Mouse (Mus musculus) megakaryocyte, embryonic 14.5 days (primary cell): ENCODE measurements at regions not wholly inside any gene's neighbourhood (a gene's known extent, or its start where the extent isn't known, plus 50 kb on each side); places are given as distances from the start of the nearest gene placed in this dataset.

ENCODE experiments used
- H3K27me3 ChIP-seq: replicated peaks from 2 replicates; pipeline ENCODE3; 2012; ENCODE audit warnings: inconsistent platforms
- H3K36me3 ChIP-seq: replicated peaks from 2 replicates; pipeline ENCODE3; 2012; ENCODE audit warnings: low read length, inconsistent platforms, mixed read lengths
- H3K4me1 ChIP-seq: 2 replicates; pipeline ENCODE4 v1.6.1; 2012; ENCODE audit warnings: inconsistent platforms
- H3K4me3 ChIP-seq: replicated peaks from 2 replicates; pipeline ENCODE3; 2012; ENCODE audit warnings: moderate library complexity, mild to moderate bottlenecking, inconsistent platforms
- H3K9me3 ChIP-seq: 2 replicates; pipeline ENCODE4 v1.6.1; 2012; ENCODE audit warnings: inconsistent platforms
- FLI1 ChIP-seq: IDR thresholded peaks from 2 replicates; pipeline ENCODE4 v1.6.1; 2012; ENCODE audit warnings: low read length, inconsistent platforms, mixed read lengths
- GATA1 ChIP-seq: IDR thresholded peaks from 3 replicates; pipeline ENCODE4 v1.6.1; 2012; ENCODE audit warnings: mixed read lengths, low read length, inconsistent platforms, borderline replicate concordance

DNA sequence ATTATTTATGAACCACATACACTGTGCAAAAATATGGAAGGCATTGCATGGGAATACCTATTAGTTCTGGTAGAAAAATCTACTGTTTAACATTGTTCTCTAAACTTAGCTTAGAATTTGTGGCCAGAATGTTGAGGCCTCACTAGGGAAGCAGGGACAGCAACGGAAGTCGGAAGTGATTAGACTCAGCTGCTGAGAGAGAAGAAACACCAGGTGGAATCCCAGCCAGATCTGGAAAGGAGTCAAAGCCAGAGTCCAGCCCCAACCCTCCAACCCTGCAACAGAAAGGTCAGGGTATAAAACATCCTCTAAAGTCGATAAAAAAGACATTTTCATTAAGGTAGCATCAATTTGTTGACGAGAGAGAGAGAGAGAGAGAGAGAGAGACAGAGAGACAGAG is 258.9 kb downstream of the Pou4f1 start:
- Histone ChIP-seq H3K27me3 (no peaks in the 10 kb centered on the region), H3K9me3 (peaks cover 8% of the 10 kb centered on the region), H3K36me3 (no peaks in the 10 kb centered on the region), H3K4me3 (no peak overlapping the region), H3K4me1 (no peaks in the 10 kb centered on the region)
- TF ChIP-seq GATA1 (no peak), FLI1 (no peak)

DNA sequence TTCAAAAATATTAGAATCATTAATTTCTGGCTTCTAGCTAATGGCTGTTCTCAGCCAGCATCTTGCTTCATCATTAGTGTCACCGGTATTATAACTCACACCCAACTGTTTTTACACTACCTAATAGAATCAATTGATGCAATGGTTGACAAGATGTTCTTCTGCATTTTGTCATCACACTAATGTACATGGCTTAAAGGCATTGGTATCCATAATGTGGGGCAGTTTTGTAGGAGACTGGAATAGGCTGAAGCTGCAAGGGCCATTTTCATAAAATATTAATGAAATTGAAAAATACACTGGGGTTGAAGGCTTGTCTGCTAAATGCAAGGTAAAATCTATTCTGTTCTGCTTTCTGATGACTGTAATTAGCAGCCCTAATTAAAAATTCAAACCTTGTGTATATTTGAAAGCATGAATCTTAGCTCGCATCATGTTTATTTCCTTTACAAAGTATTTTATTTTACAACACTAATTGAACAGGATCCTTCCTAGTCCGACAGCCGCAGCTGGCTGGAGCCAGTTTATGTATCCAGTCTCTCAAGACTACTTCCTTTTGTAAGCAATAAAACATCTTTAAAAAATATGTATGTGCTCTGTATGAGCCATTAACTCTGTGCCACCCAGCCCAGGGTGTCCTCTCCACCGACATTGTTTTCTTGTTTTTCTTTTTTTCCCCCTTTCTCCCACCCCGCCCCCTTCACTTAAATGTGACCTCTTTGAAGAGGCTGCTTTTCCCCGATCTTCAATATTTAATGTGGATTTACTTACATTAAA is 259.6 kb downstream of the Pou4f1 start:
- no peaks in the 10 kb centered on the region for H3K4me1 ChIP-seq
- peaks cover 8% of the 10 kb centered on the region for H3K9me3 ChIP-seq
- no peak for TF ChIP-seq GATA1
- no peak for TF ChIP-seq FLI1
- no peaks in the 10 kb centered on the region for H3K36me3 ChIP-seq
- no peaks in the 10 kb centered on the region for H3K27me3 ChIP-seq
- H3K4me3 ChIP-seq = no peak overlapping the region

DNA sequence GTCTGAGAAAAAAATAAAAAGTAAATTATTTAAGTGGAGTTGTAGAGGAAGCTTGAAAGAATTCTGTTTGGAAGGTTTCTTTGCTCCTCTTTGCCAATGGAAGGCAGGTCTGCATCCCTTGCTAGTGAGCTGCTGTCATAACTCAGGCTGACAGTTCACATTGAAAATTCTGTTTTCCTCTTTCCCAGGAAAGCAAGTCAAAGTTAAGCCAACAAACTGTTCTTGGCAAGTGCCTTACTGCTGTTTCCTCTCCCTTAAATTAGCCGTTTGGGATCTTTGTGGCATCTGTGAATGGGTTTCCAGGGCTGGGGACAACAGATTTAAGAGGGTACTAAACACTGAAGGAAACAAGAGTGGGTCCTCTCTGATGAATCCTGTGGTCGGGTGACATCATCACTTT is 261.2 kb downstream of the Pou4f1 start:
- Histone ChIP-seq H3K4me3 (no peak overlapping the region), H3K27me3 (no peaks in the 10 kb centered on the region), H3K9me3 (peaks cover 8% of the 10 kb centered on the region), H3K4me1 (no peaks in the 10 kb centered on the region), H3K36me3 (no peaks in the 10 kb centered on the region)
- TF ChIP-seq FLI1 = no peak
- no peak for TF ChIP-seq GATA1

DNA sequence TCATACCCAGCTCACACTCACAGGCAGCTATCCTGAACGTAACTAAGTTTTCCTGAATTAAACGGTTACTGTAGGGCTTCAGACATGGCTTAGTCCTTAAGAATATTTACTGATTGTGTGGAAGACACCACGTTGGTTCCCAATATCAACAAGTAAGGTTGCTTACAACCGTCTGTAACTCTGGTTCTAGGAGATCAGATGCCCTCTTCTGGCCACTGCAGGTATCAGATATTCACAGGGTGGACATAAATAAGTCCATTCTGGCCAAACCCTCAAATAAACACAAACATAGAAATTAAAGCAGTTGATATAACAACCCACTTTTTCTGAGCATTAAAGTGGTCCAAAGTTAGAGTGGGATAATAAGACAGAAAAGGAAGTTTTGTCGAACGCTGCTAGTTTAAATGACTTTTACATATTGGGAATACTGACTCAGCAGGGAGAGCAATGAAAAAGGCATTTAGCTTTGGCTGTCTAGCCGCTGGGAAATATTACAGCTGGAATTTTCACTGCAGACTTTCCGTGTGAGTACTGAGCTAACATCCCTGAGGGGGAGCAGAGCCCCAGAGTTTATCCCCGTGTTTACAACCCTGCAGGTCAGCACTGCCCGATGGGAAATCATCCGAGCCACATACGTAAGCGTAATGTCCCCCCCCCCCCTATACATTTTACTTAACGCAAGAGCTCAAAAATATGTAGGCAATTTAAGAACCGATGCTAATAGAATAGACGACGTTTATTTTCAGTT is 264.4 kb downstream of the Pou4f1 start:
- Histone ChIP-seq H3K4me1 (no peaks in the 10 kb centered on the region), H3K9me3 (peaks cover 5% of the 10 kb centered on the region; the same call in 1 of the 2 replicates), H3K27me3 (no peaks in the 10 kb centered on the region), H3K4me3 (no peak overlapping the region), H3K36me3 (no peaks in the 10 kb centered on the region)
- TF ChIP-seq GATA1 (no peak), FLI1 (no peak)

DNA sequence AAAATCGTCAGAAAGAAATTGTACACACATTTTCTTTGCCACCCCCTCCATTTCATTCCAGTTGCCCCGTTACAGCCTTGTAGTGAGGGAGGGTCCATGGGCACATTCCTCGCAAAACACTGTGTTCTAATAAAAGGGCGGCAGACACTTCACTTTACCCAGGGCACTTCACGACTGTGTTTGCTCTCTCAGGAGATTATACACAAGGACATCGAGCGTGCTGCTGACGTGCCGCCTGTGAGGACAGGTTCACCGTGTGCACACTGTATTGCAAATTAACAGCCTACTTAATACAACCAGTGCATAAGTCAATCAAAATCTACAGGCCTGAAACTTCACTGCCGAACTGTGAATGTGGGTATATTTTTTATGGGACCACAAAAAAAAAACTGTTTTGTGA is 274.6 kb downstream of the Pou4f1 start:
- H3K27me3 ChIP-seq = no peaks in the 10 kb centered on the region
- TF ChIP-seq GATA1 (no peak), FLI1 (no peak)
- no peak overlapping the region for H3K4me3 ChIP-seq
- H3K4me1 ChIP-seq = no peaks in the 10 kb centered on the region
- H3K36me3 ChIP-seq = no peaks in the 10 kb centered on the region
- peaks cover 4% of the 10 kb centered on the region; the same call in 1 of the 2 replicates for H3K9me3 ChIP-seq

DNA sequence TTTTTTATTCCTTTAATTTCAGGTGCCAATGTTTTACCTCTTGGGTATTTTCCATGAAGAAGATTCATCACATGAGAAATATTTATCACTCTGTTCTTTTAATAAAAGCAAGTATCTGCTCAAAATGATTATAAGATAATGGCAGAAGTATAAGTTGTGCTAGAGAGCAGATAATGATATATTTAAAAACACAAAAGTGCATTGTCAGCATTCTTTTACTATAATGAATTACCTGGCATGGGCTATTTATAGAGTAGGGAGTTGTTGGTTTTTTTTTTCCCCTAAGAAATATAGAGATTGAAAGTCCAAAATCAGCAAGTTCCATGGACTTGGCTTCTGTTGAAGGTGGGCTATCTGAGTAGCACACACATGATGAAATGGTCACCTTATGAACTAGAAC is 292.7 kb downstream of the Pou4f1 start:
- no peak overlapping the region for H3K4me3 ChIP-seq
- TF ChIP-seq FLI1 (no peak), GATA1 (no peak)
- peaks cover 11% of the 10 kb centered on the region; the same call in 1 of the 2 replicates for H3K9me3 ChIP-seq
- H3K27me3 ChIP-seq = no peaks in the 10 kb centered on the region
- H3K36me3 ChIP-seq = no peaks in the 10 kb centered on the region
- no peaks in the 10 kb centered on the region for H3K4me1 ChIP-seq

DNA sequence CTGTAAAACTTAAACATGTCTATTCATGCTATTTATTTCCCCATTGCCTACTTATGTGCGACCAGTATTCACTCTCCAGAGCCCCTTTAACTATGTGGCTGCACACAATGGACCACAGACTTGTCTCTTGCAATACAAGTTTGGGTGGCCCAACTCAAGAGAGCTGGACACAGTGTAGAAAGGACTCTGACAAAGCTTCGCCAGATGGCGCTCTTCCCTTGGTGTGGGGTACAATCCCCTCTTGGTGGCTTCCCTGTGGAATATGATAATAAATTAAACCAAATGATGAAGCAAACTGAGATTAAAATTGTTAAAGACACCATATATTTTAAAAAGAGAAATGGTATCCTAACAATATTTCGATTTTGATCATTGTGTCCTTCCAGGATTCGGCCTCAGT is 302.6 kb upstream of the Ednrb start:
- no peak for TF ChIP-seq FLI1
- TF ChIP-seq GATA1 = no peak
- peaks cover 4% of the 10 kb centered on the region; the same call in 1 of the 2 replicates for H3K9me3 ChIP-seq
- H3K36me3 ChIP-seq = no peaks in the 10 kb centered on the region
- H3K4me3 ChIP-seq = no peak overlapping the region
- no peaks in the 10 kb centered on the region for H3K4me1 ChIP-seq
- H3K27me3 ChIP-seq = no peaks in the 10 kb centered on the region

DNA sequence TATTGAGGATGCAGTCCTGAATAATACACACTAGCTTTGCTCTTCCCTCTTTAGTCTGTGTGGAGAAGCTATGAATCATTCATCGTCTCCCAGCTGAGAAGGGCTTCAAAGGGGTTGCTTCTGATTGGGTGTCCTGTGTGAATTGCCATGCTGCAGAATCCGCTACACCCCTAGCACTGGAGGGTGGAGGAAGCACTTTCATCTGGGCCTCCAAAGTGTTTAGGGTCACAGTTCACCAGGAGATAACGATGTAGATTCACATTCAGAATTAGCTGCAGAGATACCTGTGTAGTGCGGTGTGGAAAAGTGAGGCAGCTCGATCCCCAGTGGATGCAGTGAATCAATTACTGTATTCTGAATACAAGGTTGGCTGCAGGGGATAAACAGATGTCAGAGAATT is 301.2 kb upstream of the Ednrb start:
- H3K9me3 ChIP-seq = no peaks in the 10 kb centered on the region
- no peaks in the 10 kb centered on the region for H3K36me3 ChIP-seq
- no peak overlapping the region for H3K4me3 ChIP-seq
- no peaks in the 10 kb centered on the region for H3K4me1 ChIP-seq
- H3K27me3 ChIP-seq = no peaks in the 10 kb centered on the region
- TF ChIP-seq FLI1 (no peak), GATA1 (no peak)

DNA sequence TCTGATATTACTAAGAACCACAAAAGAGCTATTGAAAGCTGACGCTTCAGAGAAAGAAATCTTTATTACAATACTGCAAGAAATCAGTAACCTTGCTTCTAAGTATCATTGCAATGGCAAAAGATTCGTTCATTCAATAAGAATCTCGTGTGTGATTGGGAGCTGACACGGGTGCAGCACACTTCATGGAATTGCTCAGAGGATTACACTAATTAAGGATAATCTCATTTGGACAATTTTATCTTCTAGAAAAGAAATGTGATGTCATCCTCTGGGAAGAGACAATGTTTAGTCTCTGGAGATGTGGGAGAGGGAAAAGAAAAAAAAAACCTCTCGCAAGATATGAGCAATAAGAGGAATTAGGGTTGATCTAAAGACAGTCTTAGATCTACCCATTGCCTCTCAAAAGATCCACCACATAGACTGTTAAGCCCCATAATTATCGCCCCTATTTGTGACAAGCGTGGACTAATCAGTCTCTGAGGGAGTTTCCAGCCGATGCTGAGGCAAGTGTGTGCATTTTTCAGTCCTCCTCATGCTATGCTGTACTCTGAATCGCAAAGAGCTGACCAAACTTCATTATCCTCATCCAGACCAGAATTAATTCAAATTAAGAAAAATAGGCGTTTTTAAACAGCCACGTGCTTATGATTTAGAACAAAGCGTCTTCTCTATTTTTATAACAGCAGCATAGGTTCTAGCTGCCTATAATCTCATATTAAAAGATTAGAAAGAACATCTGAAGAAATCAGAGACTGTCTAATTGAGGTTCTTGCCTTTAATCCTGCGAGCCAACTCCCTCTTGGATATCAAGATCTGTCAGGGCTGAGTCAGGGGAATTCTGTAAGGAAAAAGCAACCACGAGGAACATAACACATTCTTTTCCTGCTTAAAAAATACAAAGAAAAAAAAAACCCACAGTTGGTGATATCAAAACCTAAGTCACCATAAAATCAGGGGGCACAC is 271.1 kb upstream of the Ednrb start:
- Histone ChIP-seq H3K27me3 (no peaks in the 10 kb centered on the region), H3K4me3 (no peak overlapping the region), H3K9me3 (peaks cover 11% of the 10 kb centered on the region; the same call in 1 of the 2 replicates), H3K4me1 (no peaks in the 10 kb centered on the region), H3K36me3 (no peaks in the 10 kb centered on the region)
- TF ChIP-seq FLI1 = no peak
- no peak for TF ChIP-seq GATA1

DNA sequence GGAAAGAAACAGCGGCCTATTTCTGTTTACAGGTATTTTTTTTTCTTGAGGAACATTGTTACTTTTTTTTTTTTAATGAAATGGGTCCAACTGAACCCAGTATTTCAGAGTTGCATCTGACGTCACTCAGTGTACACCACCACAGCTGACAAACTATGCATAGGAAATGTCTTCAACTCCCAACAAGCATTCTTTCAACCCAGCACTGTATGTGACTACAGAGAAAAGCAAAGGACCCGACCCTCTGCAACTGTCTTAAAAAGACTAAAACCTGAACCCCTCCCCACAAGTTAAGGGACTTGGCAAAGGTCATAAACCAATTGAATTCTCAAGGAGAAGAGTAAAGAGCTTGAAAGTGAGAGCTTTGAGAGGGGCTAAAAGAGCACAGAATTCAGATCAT is 270.0 kb upstream of the Ednrb start:
- Histone ChIP-seq H3K4me1 (no peaks in the 10 kb centered on the region), H3K36me3 (no peaks in the 10 kb centered on the region), H3K27me3 (no peaks in the 10 kb centered on the region), H3K4me3 (no peak overlapping the region), H3K9me3 (0 out of 2 replicates have a peak, but pooled peaks cover 5% of the 10 kb centered on the region)
- TF ChIP-seq GATA1 (no peak), FLI1 (no peak)
